8 mouse cellular contexts compared by ENCODE assay signal in the genomic region with DNA sequence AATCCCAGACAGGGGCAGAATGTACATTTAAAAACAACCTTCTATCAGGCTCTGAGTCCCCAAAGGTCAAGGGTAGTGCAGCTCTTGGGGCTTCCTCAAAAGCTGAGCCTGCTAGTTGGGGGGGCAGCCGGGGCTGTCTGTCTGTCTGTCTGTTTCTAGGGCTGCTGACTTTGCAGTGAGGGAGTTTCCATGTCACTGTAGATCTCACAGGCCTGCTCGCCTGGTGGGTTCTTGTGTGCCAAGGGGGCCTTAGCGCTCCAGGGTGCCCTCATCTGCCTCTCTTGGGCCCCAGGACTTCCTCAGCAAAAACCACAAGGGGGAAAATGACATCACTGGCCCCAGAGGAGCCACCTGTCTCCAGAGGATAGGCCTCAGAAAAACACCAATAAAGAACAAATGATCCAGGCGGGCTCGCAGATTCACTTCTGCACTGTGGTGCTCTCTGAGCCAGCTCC. TPM values are rescaled to one million over a fixed set of nuclear protein-coding genes. Genes with fewer than 3 reads are reported as not detected.
DNase-seq lines count a peak whose midpoint lies in the region; ATAC-seq and TF ChIP-seq lines count a peak whose summit lies in the region.
"Had no signal": no experiment of that assay in that cellular context is flagged by ENCODE, and none has a peak within 500 bp of the region (broad histone marks: within the 10 kb centered on the region; RNA-seq: fewer than 3 reads in every experiment).

No protein-coding gene starts in this region.

- H3K27me3 ChIP-seq in hindbrain, embryonic 15.5 days = no peaks in the 10 kb centered on the region
- H3K27me3 ChIP-seq in hindbrain, postnatal 0 days (ENCODE audit: insufficient read depth, low read length) = no peaks in the 10 kb centered on the region
- H3K27me3 ChIP-seq in CH12.LX (replicated peaks) = no peaks in the 10 kb centered on the region
- no peaks in the 10 kb centered on the region for H3K27me3 ChIP-seq in splenic B cell, adult 2 months (ENCODE audit: control insufficient read depth, insufficient read depth, low read length, poor library complexity, severe bottlenecking)
- H3K27me3 ChIP-seq: intestine, embryonic 15.5 days had no signal

- no peak for TF ChIP-seq POLR2A in CH12.LX (IDR thresholded peaks at IDR 0.05; ENCODE audit: low read depth, low read length)

- TF ChIP-seq CTCF in hindbrain, postnatal 0 days (IDR thresholded peaks at IDR 0.05; ENCODE audit: low read depth) = no peak
- TF ChIP-seq CTCF in CH12.LX (conservative IDR thresholded peaks at IDR 0.05 in 1 of 2, IDR thresholded peaks at IDR 0.05 in 1 of 2; ENCODE audit: low read depth in 2 of 2, low read length in 2 of 2) = no peak

- dilution Hi-C loops in CH12.LX (cut with MboI; ENCODE audit: extremely low pct_ligation_motif_present, extremely low pct_unique_long_range_greater_than_20kb, low sequenced_read_pairs) = no loop called here

- in situ Hi-C loops in CH12.LX (cut with MboI; ENCODE audit: low pct_ligation_motif_present, low pct_unique_long_range_greater_than_20kb, low sequenced_read_pairs) = no loop called here

- TF ChIP-seq EP300 in CH12.LX (IDR thresholded peaks at IDR 0.05; ENCODE audit: low read length) = peak; percentile 88

- no peak for DNase-seq in hindbrain, postnatal 0 days (ENCODE audit: low spot score)
- DNase-seq in CH12.LX (ENCODE audit: extremely low read depth) = peak; percentile 95
- DNase-seq in splenic B cell, adult 2 months (ENCODE audit: low read depth, low spot score) = peak; percentile 94
- no peak for DNase-seq in cerebellum, adult 9-11 months
- no peak for DNase-seq in layer of hippocampus, postnatal 10 days (ENCODE audit: low spot score in 2 of 2)

- no peak for TF ChIP-seq RAD21 in CH12.LX (IDR thresholded peaks at IDR 0.05; ENCODE audit: low read depth, low read length)

- H3K9me3 ChIP-seq in hindbrain, embryonic 15.5 days = no peaks in the 10 kb centered on the region
- H3K9me3 ChIP-seq in hindbrain, postnatal 0 days (ENCODE audit: low read length) = no peaks in the 10 kb centered on the region
- H3K9me3 ChIP-seq in CH12.LX (replicated peaks; ENCODE audit: low read length) = no peaks in the 10 kb centered on the region
- H3K9me3 ChIP-seq: intestine, embryonic 15.5 days had no signal

- WGBS in hindbrain, embryonic 15.5 days = 83% methylated on average over 5 of the region's 5 CpGs
- 80% methylated on average over 5 of the region's 5 CpGs for WGBS in hindbrain, postnatal 0 days

- H3K36me3 ChIP-seq in hindbrain, embryonic 15.5 days = peaks cover 31% of the 10 kb centered on the region
- H3K36me3 ChIP-seq in hindbrain, postnatal 0 days (ENCODE audit: insufficient read depth, low read length) = peaks cover 33% of the 10 kb centered on the region; the same call in 1 of the 2 replicates
- peaks cover 7 to 36% of the 10 kb centered on the region in 2 experiments for H3K36me3 ChIP-seq in CH12.LX (replicated peaks in 1 of 2; ENCODE audit: control insufficient read depth in 1 of 2, insufficient read depth in 1 of 2, low read length in 1 of 2)
- no peaks in the 10 kb centered on the region for H3K36me3 ChIP-seq in splenic B cell, adult 2 months (ENCODE audit: control insufficient read depth, insufficient read depth, low read length, poor library complexity, severe bottlenecking)

- ATAC-seq in hindbrain, embryonic 15.5 days (ENCODE audit: low FRiP score, low read depth) = no peak
- ATAC-seq in hindbrain, postnatal 0 days = no peak
- peak; percentile 88 to 92 for ATAC-seq in hematopoietic stem cell, adult 5-6 weeks (replicated peaks in 1 of 2; ENCODE audit: insufficient read depth in 1 of 2, low FRiP score in 2 of 2, low TSS enrichment in 1 of 2, low read depth in 1 of 2, poor library complexity in 2 of 2, severe bottlenecking in 2 of 2)
- ATAC-seq: intestine, embryonic 15.5 days had no signal

- no peak overlapping the region for H3K9ac ChIP-seq in hindbrain, embryonic 15.5 days
- no peak overlapping the region for H3K9ac ChIP-seq in hindbrain, postnatal 0 days (replicated peaks; ENCODE audit: low read length)
- H3K9ac ChIP-seq in CH12.LX (ENCODE audit: insufficient read depth, low read depth) = no peak overlapping the region
- H3K9ac ChIP-seq: intestine, embryonic 15.5 days had no signal

- no peak overlapping the region for H3K4me2 ChIP-seq in hindbrain, embryonic 15.5 days
- H3K4me2 ChIP-seq in hindbrain, postnatal 0 days (ENCODE audit: low read depth, low read length) = no peak overlapping the region
- H3K4me2 ChIP-seq in CH12.LX (ENCODE audit: insufficient read depth, low read depth, poor library complexity, severe bottlenecking) = peak overlapping the region; percentile 4
- H3K4me2 ChIP-seq: intestine, embryonic 15.5 days had no signal

- peaks cover 50% of the 10 kb centered on the region for H3K4me1 ChIP-seq in hindbrain, embryonic 15.5 days (replicated peaks)
- H3K4me1 ChIP-seq in hindbrain, postnatal 0 days (ENCODE audit: insufficient read depth, low read length) = no peaks in the 10 kb centered on the region
- peaks cover 34 to 55% of the 10 kb centered on the region in 2 experiments for H3K4me1 ChIP-seq in CH12.LX (ENCODE audit: control insufficient read depth in 1 of 2, insufficient read depth in 2 of 2)
- H3K4me1 ChIP-seq: intestine, embryonic 15.5 days had no signal

- H3K27ac ChIP-seq in hindbrain, embryonic 15.5 days (replicated peaks) = peak overlapping the region; percentile 26; the same call in 1 of the 2 replicates
- H3K27ac ChIP-seq in hindbrain, postnatal 0 days = no peak overlapping the region
- H3K27ac ChIP-seq in CH12.LX (ENCODE audit: insufficient read depth, low read depth) = peak overlapping the region; percentile 41
- H3K27ac ChIP-seq: intestine, embryonic 15.5 days had no signal

- no peaks in the 10 kb centered on the region for H3K79me2 ChIP-seq in CH12.LX (replicated peaks; ENCODE audit: control insufficient read depth, extremely low read depth, insufficient read depth, poor library complexity, severe bottlenecking)

- H3K4me3 ChIP-seq in hindbrain, embryonic 15.5 days = no peak overlapping the region
- H3K4me3 ChIP-seq in hindbrain, postnatal 0 days (ENCODE audit: low read length) = no peak overlapping the region
- H3K4me3 ChIP-seq in CH12.LX (replicated peaks in 1 of 3; ENCODE audit: low read depth in 2 of 3, low read length in 2 of 3, poor library complexity in 1 of 3) = no peak overlapping the region
- H3K4me3 ChIP-seq: intestine, embryonic 15.5 days had no signal

TF ChIP-seq in CH12.LX, 34 proteins besides CTCF, POLR2A, EP300 and RAD21 (continues in another document):
- peak; percentile 43; the same call in 1 of the 2 replicates for TF ChIP-seq MAFK (IDR thresholded peaks at IDR 0.05; ENCODE audit: insufficient replicate concordance, low read length)
- 0 out of 2 replicates have a peak, but pooled peaks have one; percentile 63 for TF ChIP-seq KAT2A (IDR thresholded peaks at IDR 0.05; ENCODE audit: insufficient replicate concordance, low read length)
- TF ChIP-seq MAZ (IDR thresholded peaks at IDR 0.05; ENCODE audit: low read depth, low read length) = peak; percentile 52; the same call in 1 of the 2 replicates
- TF ChIP-seq GABPA (IDR thresholded peaks at IDR 0.05; ENCODE audit: insufficient replicate concordance, low read depth, low read length) = no peak
- no peak for TF ChIP-seq ZKSCAN1 (IDR thresholded peaks at IDR 0.05; ENCODE audit: borderline replicate concordance, low read depth, low read length)
- TF ChIP-seq JUND (conservative IDR thresholded peaks at IDR 0.05; ENCODE audit: low read depth, low read length) = peak; percentile 68
- peak; percentile 79 for TF ChIP-seq TCF12 (IDR thresholded peaks at IDR 0.05; ENCODE audit: low read depth, low read length)
- no peak for TF ChIP-seq E2F4 (IDR thresholded peaks at IDR 0.05; ENCODE audit: insufficient replicate concordance, low read depth, low read length)
- TF ChIP-seq HCFC1 (IDR thresholded peaks at IDR 0.05; ENCODE audit: low read depth, low read length) = 0 out of 2 replicates have a peak, but pooled peaks have one; percentile 41
- TF ChIP-seq ETS1 (conservative IDR thresholded peaks at IDR 0.05; ENCODE audit: low read depth, low read length) = peak; percentile 97
- TF ChIP-seq SIN3A (IDR thresholded peaks at IDR 0.05; ENCODE audit: low read length) = no peak; the same call in 1 of the 2 replicates
- peak; percentile 46; the same call in 1 of the 2 replicates for TF ChIP-seq ZNF384 (IDR thresholded peaks at IDR 0.05; ENCODE audit: low read depth, low read length)
- no peak for TF ChIP-seq ZC3H11A (IDR thresholded peaks at IDR 0.05; ENCODE audit: low read depth, low read length)
- TF ChIP-seq ELF1 (IDR thresholded peaks at IDR 0.05; ENCODE audit: low read depth, low read length) = 0 out of 2 replicates have a peak, but pooled peaks have one; percentile 25
- TF ChIP-seq POLR2AphosphoS2 (IDR thresholded peaks at IDR 0.05; ENCODE audit: low read depth, low read length) = no peak
- no peak for TF ChIP-seq MAX (IDR thresholded peaks at IDR 0.05; ENCODE audit: low read length)
- no peak for TF ChIP-seq CHD1 (IDR thresholded peaks at IDR 0.05; ENCODE audit: low read depth, low read length)
- no peak for TF ChIP-seq RCOR1 (conservative IDR thresholded peaks at IDR 0.05; ENCODE audit: low read depth, low read length)
- no peak for TF ChIP-seq MXI1 (IDR thresholded peaks at IDR 0.05; ENCODE audit: low read depth, low read length)
- peak; percentile 64 for TF ChIP-seq BHLHE40 (IDR thresholded peaks at IDR 0.05; ENCODE audit: low read depth, low read length)
- TF ChIP-seq IRF4 (IDR thresholded peaks at IDR 0.05; ENCODE audit: low read depth, low read length) = peak; percentile 85
- TF ChIP-seq SMC3 (IDR thresholded peaks at IDR 0.05; ENCODE audit: low read depth, low read length) = no peak
- TF ChIP-seq USF2 (conservative IDR thresholded peaks at IDR 0.05; ENCODE audit: low read depth, low read length) = no peak
- no peak for TF ChIP-seq TBP (conservative IDR thresholded peaks at IDR 0.05; ENCODE audit: low read depth, low read length)
- no peak for TF ChIP-seq ZMIZ1 (IDR thresholded peaks at IDR 0.05; ENCODE audit: low read depth, low read length)
- TF ChIP-seq NRF1 (IDR thresholded peaks at IDR 0.05; ENCODE audit: low read depth, low read length) = no peak
- TF ChIP-seq PAX5 (IDR thresholded peaks at IDR 0.05; ENCODE audit: low read length) = no peak
- no peak for TF ChIP-seq UBTF (IDR thresholded peaks at IDR 0.05; ENCODE audit: low read depth, low read length)

RNA-seq across cellular contexts. Expression of a gene that starts 32.9 kb away (rescaled TPM):
- 277 and 302 TPM in 2 replicates for polyA plus RNA-seq in hindbrain, embryonic 15.5 days (2015; fragmentation: Nextera tagmentation; extraction: Ambion mirVana)
- total RNA-seq in hindbrain, postnatal 0 days (2014; rRNA removed) = 869 and 913 TPM in 2 replicates
- 196 and 198 TPM in 2 replicates for polyA plus RNA-seq in hindbrain, postnatal 0 days (2015; fragmentation: Nextera tagmentation; extraction: Ambion mirVana)
- total RNA-seq in CH12.LX (2012; rRNA removed) (31.6 and 41.1 TPM in 2 replicates), CH12.LX (2014; rRNA removed) (10.4 and 11.3 TPM in 2 replicates)
- 20.7 and 27.0 TPM in 2 replicates for polyA plus RNA-seq in CH12.LX (2012; ENCODE audit: insufficient read length, low read depth)
- 67.9 and 85.5 TPM in 2 replicates for total RNA-seq in hematopoietic stem cell, adult 5-6 weeks (2017)
- 100 to 1,000 TPM; 817 to 911 TPM for total RNA-seq in layer of hippocampus, postnatal 10 days (2021)

Comparison
In these comparisons a context has a peak if more than half of its experiments do, and no peak if none do; other contexts are left out.
1. ATAC-seq: peak in hematopoietic stem cell, adult 5-6 weeks (2 of 2); none in hindbrain, embryonic 15.5 days (single experiment) and hindbrain, postnatal 0 days (single experiment).
2. DNase-seq: peak in CH12.LX (single experiment) and splenic B cell, adult 2 months (single experiment); none in hindbrain, postnatal 0 days (single experiment), cerebellum, adult 9-11 months (single experiment) and layer of hippocampus, postnatal 10 days (0 of 2).